Mouse (Mus musculus): Measurements from ENCODE around the gene Smad6.

GRCm38 (mm10) chr9:63972576-63973290 lies 49.1 kb downstream of the Smad6 start:
- TF ChIP-seq POLR2A (IDR thresholded peaks at IDR 0.05; ENCODE audit: control insufficient read depth, low read depth, low read length): no peak
- TF ChIP-seq CTCF (IDR thresholded peaks at IDR 0.05; ENCODE audit: control insufficient read depth, insufficient read depth, insufficient replicate concordance, low read depth, low read length): no peak

Data from testis, adult 2 months (tissue).